Mouse (Mus musculus): Measurements from ENCODE around the gene Wdr1. TPM values are rescaled to one million over a fixed set of nuclear protein-coding genes. Genes with fewer than 3 reads are reported as not detected.
A peak's percentile ranks its signal among the peaks of the same experiment; 100 is the strongest.

Gene Wdr1
- total RNA-seq, 2 experiments from 2014 or later = 200 to 210 TPM

GRCm38 (mm10) chr5:38544423-38545415, 18.3 kb downstream of the Wdr1 start:
- no peak for DNase-seq

GRCm38 (mm10) chr5:38543496-38544217, 19.4 kb downstream of the Wdr1 start:
- peak in 1 of 2 experiments; percentile 42 for DNase-seq

- no peak for DNase-seq
These were observed 21.3 kb downstream of the Wdr1 start for GRCm38 (mm10) chr5:38541728-38542127.

- no peak for DNase-seq
These were observed 22.1 kb downstream of the Wdr1 start for GRCm38 (mm10) chr5:38540898-38541297.

GRCm38 (mm10) chr5:38538508-38538907, 24.5 kb downstream of the Wdr1 start:
- no peak for DNase-seq

GRCm38 (mm10) chr5:38537845-38538244, 25.2 kb downstream of the Wdr1 start:
- DNase-seq = no peak

- no peak for DNase-seq
These were observed 26.2 kb downstream of the Wdr1 start for GRCm38 (mm10) chr5:38536822-38537221.

- peak; percentile 57 to 62 for DNase-seq
These were observed 30.9 kb downstream of the Wdr1 start for GRCm38 (mm10) chr5:38532084-38532483.

- DNase-seq = no peak
These were observed 33.1 kb downstream of the Wdr1 start for GRCm38 (mm10) chr5:38529724-38530428.

- DNase-seq = no peak
These were observed 40.0 kb downstream of the Wdr1 start for GRCm38 (mm10) chr5:38522977-38523376.

- DNase-seq = no peak
These were observed 42.2 kb downstream of the Wdr1 start for GRCm38 (mm10) chr5:38520838-38521237.

- DNase-seq = peak; percentile 39 to 47
These were observed 46.8 kb downstream of the Wdr1 start for GRCm38 (mm10) chr5:38516267-38516666.

- DNase-seq = no peak
These were observed 50.0 kb downstream of the Wdr1 start for GRCm38 (mm10) chr5:38512991-38513390.

GRCm38 (mm10) chr5:38509568-38509967, 53.5 kb downstream of the Wdr1 start:
- no peak for DNase-seq

GRCm38 (mm10) chr5:38505435-38505765, 57.6 kb downstream of the Wdr1 start:
- no peak for DNase-seq

GRCm38 (mm10) chr5:38504747-38505434, 58.1 kb downstream of the Wdr1 start:
- DNase-seq = no peak

- no peak for DNase-seq
These were observed 58.9 kb downstream of the Wdr1 start for GRCm38 (mm10) chr5:38504116-38504515.

- no peak for DNase-seq
These were observed 60.0 kb downstream of the Wdr1 start, which contains the start of gene Slc2a9 for GRCm38 (mm10) chr5:38502992-38503391. Gene Slc2a9 (minus strand): TSS chr5:38503143.

GRCm38 (mm10) chr5:38500043-38500442, 63.0 kb downstream of the Wdr1 start:
- no peak for DNase-seq

GRCm38 (mm10) chr5:38499316-38499811, 63.7 kb downstream of the Wdr1 start:
- peak in 1 of 2 experiments; percentile 23 for DNase-seq

- no peak for DNase-seq
These were observed 64.5 kb downstream of the Wdr1 start for GRCm38 (mm10) chr5:38498479-38498878.

GRCm38 (mm10) chr5:38496491-38497057, 66.4 kb downstream of the Wdr1 start:
- no peak for DNase-seq

All from layer of hippocampus, postnatal 36 days (tissue).